Mouse (Mus musculus) hindbrain, embryonic 13.5 days (tissue): ENCODE results near the gene Gnai3. TPM values are rescaled to one million over a fixed set of nuclear protein-coding genes. Genes with fewer than 3 reads are reported as not detected.

Experiments
- ATAC-seq: fragments of 200-750 bp; cut with Nextera tagmentation; 2 replicates; pipeline ENCODE4 v1.8.0; 2017; ENCODE audit warnings: moderate TSS enrichment; ENCODE audit not compliant: low FRiP score
- H3K27ac ChIP-seq: fragments of 300-500 bp; sonication (generic); 2 replicates; pipeline ENCODE4 v1.5.1; 2015; ENCODE audit warnings: inconsistent platforms, mild to moderate bottlenecking, moderate library complexity
- H3K27me3 ChIP-seq: fragments of 300-500 bp; sonication (generic); 2 replicates; pipeline ENCODE4 v1.6.1; 2015; ENCODE audit warnings: mild to moderate bottlenecking, inconsistent platforms
- H3K36me3 ChIP-seq: fragments of 300-500 bp; sonication (generic); 2 replicates; pipeline ENCODE4 v1.6.1; 2015; ENCODE audit warnings: mild to moderate bottlenecking, inconsistent platforms
- H3K4me1 ChIP-seq: fragments of 300-500 bp; sonication (generic); replicated peaks from 2 replicates; pipeline ENCODE4 v1.6.1; 2015; ENCODE audit warnings: inconsistent platforms
- H3K4me2 ChIP-seq: fragments of 300-500 bp; sonication (generic); 2 replicates; pipeline ENCODE4 v1.6.1; 2015; ENCODE audit warnings: inconsistent platforms, mild to moderate bottlenecking, moderate library complexity
- H3K4me3 ChIP-seq: fragments of 300-500 bp; sonication (generic); 2 replicates; pipeline ENCODE4 v1.5.1; 2015; ENCODE audit warnings: mild to moderate bottlenecking, inconsistent platforms
- H3K9ac ChIP-seq: fragments of 300-500 bp; sonication (generic); 2 replicates; pipeline ENCODE4 v1.6.1; 2015; ENCODE audit warnings: mild to moderate bottlenecking, inconsistent platforms
- H3K9me3 ChIP-seq: fragments of 300-500 bp; sonication (generic); 2 replicates; pipeline ENCODE4 v1.6.1; 2016; ENCODE audit warnings: inconsistent platforms
- WGBS: fragments of 180-500 bp; shearing (Covaris S2); methylation state at CpG from one replicate; pipeline ENCODE4 v1.1.7; 2015; 5-methylcytosine and 5-hydroxymethylcytosine counted together
- polyA plus RNA-seq: library from polyadenylated mRNA; unstranded; fragments of >200 nt; fragmentation: Nextera tagmentation; extraction: Ambion mirVana; gene quantifications from 2 replicates; pipeline ENCODE4 v1.2.1, GENCODE M21; 2015

Gnai3 gene
- polyA plus RNA-seq, 1 experiment from 2014 or later = 148 TPM

GRCm38 (mm10) chr3:108124131-108124530 lies 21.8 kb downstream of the Gnai3 start:
- peaks cover 28% of the 10 kb centered on the region for H3K36me3 ChIP-seq
- 70% methylated on average over 1 of the region's 1 CpGs for WGBS
- no peak overlapping the region for H3K27ac ChIP-seq
- H3K9ac ChIP-seq = no peak overlapping the region
- no peak overlapping the region for H3K4me2 ChIP-seq
- H3K27me3 ChIP-seq = no peaks in the 10 kb centered on the region
- H3K4me3 ChIP-seq = no peak overlapping the region
- 0 out of 2 replicates have a peak, but pooled peaks cover 9% of the 10 kb centered on the region for H3K4me1 ChIP-seq
- no peaks in the 10 kb centered on the region for H3K9me3 ChIP-seq
- ATAC-seq = no peak

DNA sequence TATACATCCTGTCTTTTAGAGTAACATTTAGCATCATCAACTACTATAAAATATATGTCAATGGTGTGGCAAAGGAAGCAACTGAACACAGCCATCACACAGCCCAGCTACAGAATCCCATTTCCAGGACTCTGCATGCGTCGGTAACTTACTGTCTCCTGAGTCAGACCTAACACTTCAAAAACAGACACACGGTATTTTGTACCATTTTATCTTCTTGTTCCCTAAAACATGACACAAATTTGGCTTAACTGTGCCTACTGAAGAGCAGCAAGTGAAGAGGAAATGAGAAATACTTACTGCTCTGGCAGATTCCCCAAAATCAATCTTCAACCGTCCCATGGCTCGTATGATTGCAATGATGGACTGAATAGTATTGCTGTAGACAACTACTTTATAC lies 22.7 kb downstream of the Gnai3 start:
- 93% methylated on average over 5 of the region's 5 CpGs for WGBS
- ATAC-seq = no peak
- Histone ChIP-seq H3K36me3 (peaks cover 35% of the 10 kb centered on the region), H3K4me2 (no peak overlapping the region), H3K9ac (no peak overlapping the region), H3K9me3 (no peaks in the 10 kb centered on the region), H3K4me3 (no peak overlapping the region), H3K27me3 (no peaks in the 10 kb centered on the region), H3K27ac (no peak overlapping the region), H3K4me1 (0 out of 2 replicates have a peak, but pooled peaks cover 3% of the 10 kb centered on the region)

DNA sequence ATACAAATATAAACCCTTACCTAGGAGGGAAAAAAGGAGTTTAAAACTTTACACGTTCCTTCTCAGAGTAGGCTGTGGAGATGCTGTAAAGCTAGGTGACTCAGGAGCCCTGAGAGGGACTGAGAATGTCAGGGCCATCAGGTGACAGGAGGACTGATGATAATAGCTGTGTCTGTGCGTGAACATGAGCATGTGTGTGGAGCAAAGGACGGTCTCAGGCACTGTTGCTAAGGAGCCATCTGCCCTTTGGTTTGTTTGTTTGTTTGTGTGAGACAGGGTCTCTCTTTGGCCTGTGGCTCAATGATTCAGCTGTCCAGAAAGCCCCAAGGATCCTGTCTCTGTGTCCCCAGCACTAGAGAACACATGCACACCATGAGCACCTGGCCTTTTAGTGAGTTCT lies 24.8 kb downstream of the Gnai3 start:
- H3K9ac ChIP-seq = no peak overlapping the region
- H3K9me3 ChIP-seq = no peaks in the 10 kb centered on the region
- 84% methylated on average over 3 of the region's 3 CpGs for WGBS
- H3K27me3 ChIP-seq = no peaks in the 10 kb centered on the region
- H3K27ac ChIP-seq = no peak overlapping the region
- no peaks in the 10 kb centered on the region for H3K4me1 ChIP-seq
- no peak overlapping the region for H3K4me2 ChIP-seq
- H3K4me3 ChIP-seq = no peak overlapping the region
- peaks cover 50% of the 10 kb centered on the region for H3K36me3 ChIP-seq
- ATAC-seq = no peak

DNA sequence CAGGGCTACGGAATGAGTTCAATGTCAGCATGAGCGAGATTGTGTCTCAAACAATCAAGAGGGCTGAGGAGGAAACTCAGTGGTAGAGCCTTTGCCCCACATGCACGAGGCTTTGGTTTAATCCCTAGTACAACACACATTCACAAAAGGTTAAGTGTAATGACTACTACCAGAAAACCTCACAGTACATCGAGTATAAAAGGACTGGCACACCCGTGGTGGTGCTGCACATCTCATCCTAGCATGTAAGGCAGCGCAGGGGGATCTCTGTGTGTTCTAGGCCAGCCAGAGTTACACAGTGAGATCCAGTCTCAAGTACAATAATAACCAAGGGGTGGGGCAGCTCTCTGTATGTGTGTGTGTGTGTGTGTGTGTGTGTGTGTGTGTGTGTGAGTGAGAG lies 28.5 kb downstream of the Gnai3 start:
- Histone ChIP-seq H3K4me3 (no peak overlapping the region), H3K4me2 (no peak overlapping the region), H3K9ac (no peak overlapping the region), H3K9me3 (no peaks in the 10 kb centered on the region), H3K36me3 (peaks cover 66% of the 10 kb centered on the region), H3K4me1 (no peaks in the 10 kb centered on the region), H3K27me3 (no peaks in the 10 kb centered on the region), H3K27ac (no peak overlapping the region)
- WGBS = 95% methylated on average over 6 of the region's 6 CpGs
- ATAC-seq = no peak

GRCm38 (mm10) chr3:108113591-108114289 lies 32.2 kb downstream of the Gnai3 start:
- Histone ChIP-seq H3K4me3 (no peak overlapping the region), H3K27me3 (no peaks in the 10 kb centered on the region), H3K27ac (no peak overlapping the region), H3K9me3 (no peaks in the 10 kb centered on the region), H3K4me1 (no peaks in the 10 kb centered on the region), H3K4me2 (no peak overlapping the region), H3K9ac (no peak overlapping the region), H3K36me3 (peaks cover 77% of the 10 kb centered on the region)
- no peak for ATAC-seq
- 92% methylated on average over 7 of the region's 7 CpGs for WGBS

GRCm38 (mm10) chr3:108112666-108113065 lies 33.3 kb downstream of the Gnai3 start:
- Histone ChIP-seq H3K27ac (no peak overlapping the region), H3K9me3 (no peaks in the 10 kb centered on the region), H3K4me2 (no peak overlapping the region), H3K9ac (no peak overlapping the region), H3K4me3 (no peak overlapping the region), H3K4me1 (no peaks in the 10 kb centered on the region), H3K27me3 (no peaks in the 10 kb centered on the region), H3K36me3 (peaks cover 79% of the 10 kb centered on the region)
- WGBS = 85% methylated on average over 4 of the region's 4 CpGs
- no peak for ATAC-seq

GRCm38 (mm10) chr3:108112246-108112645 lies 33.7 kb downstream of the Gnai3 start:
- 90% methylated on average over 7 of the region's 7 CpGs for WGBS
- Histone ChIP-seq H3K36me3 (peaks cover 77% of the 10 kb centered on the region), H3K4me3 (no peak overlapping the region), H3K9me3 (no peaks in the 10 kb centered on the region), H3K9ac (no peak overlapping the region), H3K27ac (no peak overlapping the region), H3K27me3 (no peaks in the 10 kb centered on the region), H3K4me2 (no peak overlapping the region), H3K4me1 (no peaks in the 10 kb centered on the region)
- ATAC-seq = no peak

DNA sequence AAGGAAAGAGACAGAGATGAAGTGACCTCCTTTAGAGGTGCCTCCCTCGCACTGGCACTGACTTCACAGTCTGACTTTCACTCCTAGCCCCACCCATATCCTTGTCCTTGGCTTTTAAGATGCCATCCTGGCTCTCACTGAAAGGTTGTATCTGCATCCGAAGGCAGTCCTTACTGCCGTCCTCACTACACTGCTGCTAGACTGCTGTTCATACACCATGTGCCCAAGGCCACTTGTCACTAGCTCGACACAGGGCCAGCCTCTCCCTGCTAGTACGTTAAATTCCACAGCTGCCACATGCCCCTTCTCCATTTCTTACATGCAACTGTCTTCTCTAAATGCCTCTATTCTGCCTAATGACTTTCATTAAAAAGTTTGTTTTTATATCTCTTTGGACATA lies 34.6 kb downstream of the Gnai3 start:
- H3K9ac ChIP-seq = no peak overlapping the region
- WGBS = 90% methylated on average over 5 of the region's 5 CpGs
- H3K4me3 ChIP-seq = no peak overlapping the region
- H3K27ac ChIP-seq = no peak overlapping the region
- peaks cover 75% of the 10 kb centered on the region for H3K36me3 ChIP-seq
- no peak for ATAC-seq
- H3K27me3 ChIP-seq = no peaks in the 10 kb centered on the region
- H3K4me2 ChIP-seq = no peak overlapping the region
- H3K9me3 ChIP-seq = no peaks in the 10 kb centered on the region
- H3K4me1 ChIP-seq = no peaks in the 10 kb centered on the region

GRCm38 (mm10) chr3:108105281-108105680 lies 40.7 kb downstream of the Gnai3 start:
- ATAC-seq = no peak
- Histone ChIP-seq H3K4me1 (peaks cover 9% of the 10 kb centered on the region; the same call in 1 of the 2 replicates), H3K36me3 (peaks cover 44% of the 10 kb centered on the region), H3K9ac (no peak overlapping the region), H3K9me3 (no peaks in the 10 kb centered on the region), H3K27ac (no peak overlapping the region), H3K27me3 (no peaks in the 10 kb centered on the region), H3K4me3 (no peak overlapping the region), H3K4me2 (no peak overlapping the region)
- WGBS = 90% methylated on average over 3 of the region's 3 CpGs

DNA sequence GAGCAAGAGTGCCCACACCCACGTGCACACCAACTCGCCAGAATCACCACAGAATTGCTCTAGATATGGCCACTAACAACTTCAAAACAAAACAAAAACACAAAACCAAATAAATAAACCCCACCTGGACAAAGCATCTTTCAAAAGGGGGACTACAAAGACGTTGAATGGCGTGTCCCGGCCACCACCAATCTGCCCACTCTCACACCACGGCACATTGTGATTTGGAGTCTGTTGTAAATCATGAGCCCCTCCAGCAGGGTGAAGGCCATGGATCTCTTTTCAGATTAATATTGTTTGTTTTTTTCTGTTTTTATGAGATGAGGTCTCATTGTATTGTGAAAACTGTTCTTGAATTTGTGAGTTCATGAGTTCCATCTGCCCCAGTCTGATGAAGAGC lies 43.9 kb downstream of the Gnai3 start:
- no peak overlapping the region for H3K27ac ChIP-seq
- no peaks in the 10 kb centered on the region for H3K9me3 ChIP-seq
- ATAC-seq = no peak
- no peak overlapping the region for H3K9ac ChIP-seq
- H3K4me2 ChIP-seq = no peak overlapping the region
- 87% methylated on average over 6 of the region's 6 CpGs for WGBS
- peaks cover 16% of the 10 kb centered on the region for H3K36me3 ChIP-seq
- H3K27me3 ChIP-seq = no peaks in the 10 kb centered on the region
- no peak overlapping the region for H3K4me3 ChIP-seq
- peaks cover 9% of the 10 kb centered on the region; the same call in 1 of the 2 replicates for H3K4me1 ChIP-seq

DNA sequence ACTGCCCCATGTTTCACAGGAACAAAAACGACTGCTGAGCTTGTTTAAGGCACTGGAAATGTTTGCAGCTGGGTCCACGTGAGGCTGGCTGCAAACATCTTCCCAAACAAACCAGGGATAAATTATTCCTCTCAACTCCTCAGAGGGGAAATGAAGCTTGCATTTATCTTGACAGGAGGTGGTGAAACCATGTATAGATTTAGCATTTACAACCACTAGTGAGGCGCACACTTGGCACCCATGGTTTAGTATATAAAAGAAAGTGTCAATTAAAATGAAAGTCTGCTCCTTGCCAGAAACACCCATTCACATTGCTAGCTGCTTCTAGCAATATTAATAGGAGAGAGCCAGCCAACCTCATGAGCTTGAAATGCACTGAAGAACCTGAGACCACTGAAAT lies 44.4 kb downstream of the Gnai3 start:
- WGBS = 37% methylated on average over 3 of the region's 3 CpGs
- Histone ChIP-seq H3K27ac (peak overlapping the region; percentile 40), H3K9ac (no peak overlapping the region), H3K9me3 (no peaks in the 10 kb centered on the region), H3K4me1 (peaks cover 9% of the 10 kb centered on the region; the same call in 1 of the 2 replicates), H3K36me3 (peaks cover 15% of the 10 kb centered on the region), H3K27me3 (no peaks in the 10 kb centered on the region), H3K4me2 (no peak overlapping the region), H3K4me3 (no peak overlapping the region)
- no peak for ATAC-seq

GRCm38 (mm10) chr3:108098316-108098715 lies 47.6 kb downstream of the Gnai3 start:
- Histone ChIP-seq H3K4me2 (no peak overlapping the region), H3K9ac (no peak overlapping the region), H3K9me3 (no peaks in the 10 kb centered on the region), H3K36me3 (no peaks in the 10 kb centered on the region), H3K27me3 (no peaks in the 10 kb centered on the region), H3K4me1 (peaks cover 9% of the 10 kb centered on the region; the same call in 1 of the 2 replicates), H3K4me3 (no peak overlapping the region), H3K27ac (no peak overlapping the region)
- WGBS = 91% methylated on average over 6 of the region's 6 CpGs
- no peak for ATAC-seq

GRCm38 (mm10) chr3:108097656-108098055 lies 48.3 kb downstream of the Gnai3 start:
- WGBS = 90% methylated on average over 8 of the region's 8 CpGs
- Histone ChIP-seq H3K36me3 (no peaks in the 10 kb centered on the region), H3K27me3 (no peaks in the 10 kb centered on the region), H3K9ac (no peak overlapping the region), H3K9me3 (no peaks in the 10 kb centered on the region), H3K4me1 (peaks cover 9% of the 10 kb centered on the region; the same call in 1 of the 2 replicates), H3K27ac (no peak overlapping the region), H3K4me3 (no peak overlapping the region), H3K4me2 (no peak overlapping the region)
- ATAC-seq = no peak
